Mouse (Mus musculus) CD4-positive naive resting alpha-beta T cell, adult 57 days (primary cell): ENCODE data around the gene Dgkd. TPM values are rescaled to one million over a fixed set of nuclear protein-coding genes. Genes with fewer than 3 reads are reported as not detected.

Source experiments
- total RNA-seq: library from RNA; stranded (reverse); gene quantifications from one replicate; pipeline ENCODE4 v1.2.4, GENCODE M21; 2023

Dgkd gene
- total RNA-seq = 259 TPM

GRCm38 (mm10) chr1:87852892-87853600, at the start of gene Dgkd:
TSS of gene Dgkd (plus strand) at chr1:87853287.

GRCm38 (mm10) chr1:87803576-87803975, 49.5 kb upstream of the Dgkd start, which contains the start of gene Sag:
TSS of gene Sag (plus strand) at chr1:87803680.

Other genes with a start within 250 kb of the Dgkd start
- gene Inpp5d, start 233.0 kb upstream of the Dgkd start, total RNA-seq = 245 TPM
- 93.1 TPM for gene Atg16l1, start 97.4 kb upstream of the Dgkd start, total RNA-seq
- gene Sag, start 49.6 kb upstream of the Dgkd start, total RNA-seq = 7.3 TPM
- gene Usp40, start 155.3 kb downstream of the Dgkd start, total RNA-seq = 28.5 TPM
- not detected for gene Ugt1a10, start 202.1 kb downstream of the Dgkd start, total RNA-seq
- not detected for gene Ugt1a9, start 217.5 kb downstream of the Dgkd start, total RNA-seq
- not detected for gene Ugt1a8, start 234.5 kb downstream of the Dgkd start, total RNA-seq
- gene Ugt1a7c, start 241.8 kb downstream of the Dgkd start, total RNA-seq = 0.30 TPM
- gene Ugt1a6b, start 250.0 kb downstream of the Dgkd start, total RNA-seq = 0.59 TPM